Mouse (Mus musculus) lung, postnatal 14 days (tissue): Measurements from ENCODE around the gene St8sia6.
"Not testable (repeated sequence)": the region's sequence is repeated elsewhere in the genome, so short reads cannot be mapped to it uniquely, and the experiment has no call there.

Source experiments
- DNase-seq: peaks from one replicate; pipeline ENCODE4 v3.0.0; 2021

The St8sia6 gene

GRCm38 (mm10) chr2:13757412-13757811 is 36.5 kb downstream of the St8sia6 start:
- peak; percentile 3 for DNase-seq

- DNase-seq = no peak
Measured at GRCm38 (mm10) chr2:13755733-13756132, 38.1 kb downstream of the St8sia6 start.

- DNase-seq = no peak
Measured at GRCm38 (mm10) chr2:13751691-13752090, 42.2 kb downstream of the St8sia6 start.

- no peak for DNase-seq
Measured at GRCm38 (mm10) chr2:13750777-13751176, 43.1 kb downstream of the St8sia6 start.

- peak; percentile 4 for DNase-seq
Measured at GRCm38 (mm10) chr2:13750089-13750488, 43.8 kb downstream of the St8sia6 start.

GRCm38 (mm10) chr2:13749176-13749575 is 44.7 kb downstream of the St8sia6 start:
- no peak for DNase-seq

- DNase-seq = peak; percentile 10
Measured at GRCm38 (mm10) chr2:13747576-13747975, 46.3 kb downstream of the St8sia6 start.

- DNase-seq = no peak
Measured at GRCm38 (mm10) chr2:13746023-13746422, 47.8 kb downstream of the St8sia6 start.

- no peak for DNase-seq
Measured at GRCm38 (mm10) chr2:13738704-13739103, 55.2 kb downstream of the St8sia6 start.

GRCm38 (mm10) chr2:13727901-13728300 is 66.0 kb downstream of the St8sia6 start:
- no peak for DNase-seq

GRCm38 (mm10) chr2:13725592-13725991 is 68.3 kb downstream of the St8sia6 start:
- no peak for DNase-seq

- no peak for DNase-seq
Measured at GRCm38 (mm10) chr2:13722241-13722640, 71.6 kb downstream of the St8sia6 start.

GRCm38 (mm10) chr2:13718628-13719185 is 75.2 kb downstream of the St8sia6 start:
- no peak for DNase-seq

GRCm38 (mm10) chr2:13708785-13709184 is 85.1 kb downstream of the St8sia6 start:
- no peak for DNase-seq

- DNase-seq = no peak
Measured at GRCm38 (mm10) chr2:13697514-13697913, 96.3 kb downstream of the St8sia6 start.

- no peak for DNase-seq
Measured at GRCm38 (mm10) chr2:13694417-13694816, 99.4 kb downstream of the St8sia6 start.

- DNase-seq = no peak
Measured at GRCm38 (mm10) chr2:13684380-13684779, 109.5 kb downstream of the St8sia6 start.

GRCm38 (mm10) chr2:13683205-13683570 is 110.7 kb downstream of the St8sia6 start:
- no peak for DNase-seq

GRCm38 (mm10) chr2:13682488-13683204 is 111.2 kb downstream of the St8sia6 start:
- peak; percentile 4 for DNase-seq

- DNase-seq = peak; percentile 13
Measured at GRCm38 (mm10) chr2:13672946-13673345, 120.9 kb downstream of the St8sia6 start.

- no peak for DNase-seq
Measured at GRCm38 (mm10) chr2:13672426-13672825, 121.4 kb downstream of the St8sia6 start.

- no peak for DNase-seq
Measured at GRCm38 (mm10) chr2:13634866-13635265, 159.0 kb downstream of the St8sia6 start.

GRCm38 (mm10) chr2:13630136-13630832 is 163.6 kb downstream of the St8sia6 start:
- no peak for DNase-seq

- not testable (repeated sequence) for DNase-seq
Measured at GRCm38 (mm10) chr2:13603636-13604035, 190.2 kb downstream of the St8sia6 start.
